Comparison of ENCODE assay signal across 8 mouse cellular contexts in genomic region chr8:125291506-125291905, GRCm38 (mm10).
A peak's percentile ranks its signal among the peaks of the same experiment; 100 is the strongest.
DNase-seq lines count a peak whose midpoint lies in the region; ATAC-seq lines count a peak whose summit lies in the region.

No protein-coding gene starts in this region.

- DNase-seq in adrenal gland, postnatal 14 days, result peak; percentile 42
- DNase-seq in adrenal gland, postnatal 4 days (ENCODE audit: low spot score in 2 of 2), result no peak
- DNase-seq in gastrocnemius, postnatal 25 days, result peak; percentile 22
- DNase-seq in heart, postnatal 25 days (ENCODE audit: low spot score), result peak; percentile 35
- peak; percentile 71 for DNase-seq in kidney, postnatal 10 days
- DNase-seq in retina, embryonic 14.5 days (ENCODE audit: low spot score), result no peak
- DNase-seq in cerebellum, adult 18-20 months, result no peak

- no peak for ATAC-seq in CD4-positive, CD25-positive, alpha-beta regulatory T cell, adult 4 months

- intact Hi-C loops in heart, postnatal 25 days (cut with DNase I), result loop anchor here (5.0 kb wide), 2 partner anchors 94 to 276 kb away; partner anchors contain the start of gene Sipa1l2

Comparison
In these comparisons a context has a peak if more than half of its experiments do, and no peak if none do; other contexts are left out.
1. DNase-seq: peak in adrenal gland, postnatal 14 days (single experiment), gastrocnemius, postnatal 25 days (single experiment), heart, postnatal 25 days (single experiment) and kidney, postnatal 10 days (single experiment); none in adrenal gland, postnatal 4 days (0 of 2), retina, embryonic 14.5 days (single experiment) and cerebellum, adult 18-20 months (0 of 2).